20 mouse cellular contexts compared by ENCODE assay signal in the genomic region with DNA sequence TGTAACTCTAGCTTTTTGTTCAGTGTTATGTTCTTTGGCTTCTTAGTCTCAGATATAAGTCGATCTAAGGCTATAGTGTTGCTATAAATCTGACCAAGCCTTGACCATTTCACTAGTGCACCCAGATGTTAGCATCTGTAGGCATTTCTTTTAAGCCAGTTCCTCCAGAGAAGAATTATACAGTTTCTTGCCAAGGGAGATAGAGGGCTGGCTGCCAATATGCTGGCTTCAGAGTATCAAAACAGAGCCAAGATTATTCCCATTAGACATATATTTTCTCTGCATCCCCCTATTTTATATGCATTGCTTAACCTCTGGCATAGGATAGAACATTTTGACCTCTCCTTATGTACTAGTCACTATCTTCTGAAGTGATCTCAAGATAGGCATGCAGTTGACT.
"Had no signal": no experiment of that assay in that cellular context is flagged by ENCODE, and none has a peak within 500 bp of the region (broad histone marks: within the 10 kb centered on the region; RNA-seq: fewer than 3 reads in every experiment).

No protein-coding gene starts in this region.

- H3K4me3 ChIP-seq: limb, embryonic 13.5 days; liver, embryonic 13.5 days; neural tube, embryonic 12.5 days; neural tube, embryonic 15.5 days had no signal

- H3K9me3 ChIP-seq: limb, embryonic 13.5 days; liver, embryonic 13.5 days; neural tube, embryonic 12.5 days; neural tube, embryonic 15.5 days had no signal

- DNase-seq: kidney, adult 11 months; kidney, adult 8-10 months; kidney, postnatal 14 days; kidney, postnatal 4 days; left cerebral cortex, postnatal 4 days; liver, embryonic 13.5 days; lung, postnatal 10 days; lung, postnatal 4 days; midbrain, embryonic 14.5 days; right cerebral cortex, adult 18-20 months; right cerebral cortex, postnatal 14 days; right cerebral cortex, postnatal 4 days; thymus, adult 2 months; thymus, postnatal 14 days; thymus, postnatal 4 days had no signal

- H3K4me1 ChIP-seq: limb, embryonic 13.5 days; liver, embryonic 13.5 days; neural tube, embryonic 12.5 days; neural tube, embryonic 15.5 days had no signal

- H3K27ac ChIP-seq: limb, embryonic 13.5 days; liver, embryonic 13.5 days; neural tube, embryonic 12.5 days; neural tube, embryonic 15.5 days; stomach, postnatal 0 days had no signal

- H3K36me3 ChIP-seq: limb, embryonic 13.5 days; liver, embryonic 13.5 days; neural tube, embryonic 12.5 days; neural tube, embryonic 15.5 days had no signal

- H3K9ac ChIP-seq: limb, embryonic 13.5 days; liver, embryonic 13.5 days; neural tube, embryonic 12.5 days; neural tube, embryonic 15.5 days had no signal

- H3K27me3 ChIP-seq: limb, embryonic 13.5 days; liver, embryonic 13.5 days; neural tube, embryonic 12.5 days; neural tube, embryonic 15.5 days had no signal

- H3K4me2 ChIP-seq: limb, embryonic 13.5 days; liver, embryonic 13.5 days; midbrain, embryonic 11.5 days; neural tube, embryonic 12.5 days; neural tube, embryonic 15.5 days had no signal
